Mouse (Mus musculus) ZHBTc4 (cell line): ENCODE measurements around the gene Gm36864.

ENCODE experiments used
- DNase-seq: peaks from one replicate; pipeline ENCODE4 v3.0.0-alpha.2; 2011; ENCODE audit warnings: low read depth, low spot score

The Gm36864 gene

GRCm38 (mm10) chr7:44257278-44257677 is 21.3 kb downstream of the Gm36864 start, which contains the start of gene Acp4:
Gene Acp4 (minus strand): TSS chr7:44257378.
- DNase-seq: no peak

DNA sequence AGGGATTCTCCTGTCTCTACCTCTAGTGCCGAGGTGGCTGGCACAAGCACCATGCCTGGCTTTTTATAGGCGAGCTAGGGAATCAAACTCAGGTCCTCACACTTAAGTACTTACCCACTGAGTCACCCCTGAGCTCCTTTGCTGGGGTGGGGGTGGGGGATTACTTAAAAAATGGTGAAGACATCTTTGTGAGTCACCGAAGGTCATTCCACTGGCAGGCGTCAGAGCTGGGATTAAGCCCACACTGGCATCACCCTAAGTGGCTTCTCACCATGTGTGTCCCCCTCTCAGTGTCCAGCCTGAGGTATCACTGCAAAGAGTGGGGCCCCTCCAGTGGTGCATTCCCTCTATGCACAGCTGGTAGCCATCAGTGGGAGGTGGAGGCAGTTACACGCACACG is 24.4 kb downstream of the Gm36864 start:
- no peak for DNase-seq

GRCm38 (mm10) chr7:44261147-44261546 is 25.2 kb downstream of the Gm36864 start, which contains the start of gene Gm15517:
Gene Gm15517 (plus strand): TSS chr7:44261447.
- DNase-seq: no peak

GRCm38 (mm10) chr7:44262791-44263643 is 27.0 kb downstream of the Gm36864 start:
- DNase-seq: peak; percentile 96

- no peak for DNase-seq
These were observed 32.1 kb downstream of the Gm36864 start for GRCm38 (mm10) chr7:44268117-44268516.

DNA sequence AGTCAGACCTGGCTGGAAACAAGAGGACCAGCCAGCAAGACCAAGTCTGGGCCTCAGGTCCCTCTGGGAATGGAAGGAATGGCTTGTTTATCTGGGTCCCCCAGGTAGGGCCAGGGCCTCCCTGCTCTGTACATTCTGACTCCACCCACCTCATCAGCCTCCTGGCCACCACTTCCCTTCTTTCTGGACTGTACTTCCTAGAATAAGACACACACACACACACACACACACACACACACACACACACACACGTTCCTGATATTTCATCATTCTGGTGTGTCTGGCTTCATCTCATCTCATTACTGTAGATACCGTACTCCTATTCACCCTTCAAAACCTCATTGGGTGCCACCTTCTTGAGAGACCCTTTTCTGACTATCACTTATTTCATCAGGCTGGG is 33.4 kb downstream of the Gm36864 start:
- no peak for DNase-seq

GRCm38 (mm10) chr7:44271309-44271708 is 35.3 kb downstream of the Gm36864 start:
- DNase-seq: peak; percentile 78

GRCm38 (mm10) chr7:44272546-44272945 is 36.6 kb downstream of the Gm36864 start:
- DNase-seq: no peak

DNA sequence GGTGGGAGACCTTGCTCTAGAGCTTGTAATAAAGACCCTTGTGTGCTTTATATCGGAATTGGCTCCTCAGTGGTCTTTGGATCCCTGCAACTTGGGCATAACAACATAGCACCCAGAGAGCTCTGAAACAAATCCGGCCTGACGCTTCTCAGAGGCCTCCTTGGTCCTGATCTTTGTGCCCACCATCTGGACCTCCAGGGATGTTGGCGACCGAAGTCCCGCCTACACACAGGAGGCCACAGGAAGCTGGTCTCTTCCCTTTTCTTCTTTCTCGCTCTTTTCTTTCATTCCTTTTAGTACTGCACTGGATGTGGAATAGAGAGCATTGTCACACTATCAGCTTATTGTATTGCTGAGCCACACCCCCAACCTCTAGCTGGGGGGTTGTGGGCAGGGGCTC is 37.5 kb downstream of the Gm36864 start:
- DNase-seq: no peak

GRCm38 (mm10) chr7:44274096-44274495 is 38.1 kb downstream of the Gm36864 start:
- peak; percentile 52 for DNase-seq

GRCm38 (mm10) chr7:44275546-44275945 is 39.6 kb downstream of the Gm36864 start:
- peak; percentile 71 for DNase-seq

- peak; percentile 95 for DNase-seq
These were observed 40.7 kb downstream of the Gm36864 start for GRCm38 (mm10) chr7:44276461-44277249.

GRCm38 (mm10) chr7:44277250-44277622 is 41.3 kb downstream of the Gm36864 start:
- DNase-seq: peak; percentile 88

DNA sequence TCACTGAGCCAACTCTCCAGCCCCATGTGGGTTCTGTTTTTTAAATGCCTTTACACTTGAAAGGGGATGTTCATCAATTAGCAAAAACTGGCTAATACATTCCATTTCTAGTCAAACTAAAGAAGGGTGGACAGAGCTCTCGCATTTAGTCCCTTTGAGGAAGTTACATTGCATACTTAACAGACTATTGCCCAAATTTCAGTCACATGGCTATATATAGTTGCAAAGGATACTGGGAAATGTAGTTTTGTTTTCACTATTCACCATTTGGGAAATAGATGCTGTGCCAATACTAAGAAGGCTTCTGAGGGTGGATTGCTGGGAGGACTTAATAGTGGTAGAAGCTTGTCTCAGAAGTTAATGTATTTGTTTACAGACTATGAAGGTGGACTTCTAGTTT is 45.0 kb downstream of the Gm36864 start:
- DNase-seq: no peak

GRCm38 (mm10) chr7:44281586-44281985 is 45.6 kb downstream of the Gm36864 start:
- DNase-seq: no peak

- DNase-seq: no peak
These were observed 51.8 kb downstream of the Gm36864 start for GRCm38 (mm10) chr7:44287760-44288159.

GRCm38 (mm10) chr7:44290986-44291385 is 55.0 kb downstream of the Gm36864 start:
- no peak for DNase-seq

GRCm38 (mm10) chr7:44291418-44291817 is 55.4 kb downstream of the Gm36864 start:
- peak; percentile 81 for DNase-seq
